Mouse (Mus musculus) layer of hippocampus, adult 8-10 months (tissue): ENCODE measurements around the gene Iqub. TPM values are rescaled to one million over a fixed set of nuclear protein-coding genes. Genes with fewer than 3 reads are reported as not detected.
A peak's percentile ranks its signal among the peaks of the same experiment; 100 is the strongest.

Experiments
- DNase-seq, 2 experiments: peaks; one replicate each; pipeline ENCODE4 v3.0.0; 2022; ENCODE audit warnings: low spot score in 2 of 2
- total RNA-seq, 4 experiments: library from RNA; stranded (reverse); gene quantifications; 2 replicates each; pipeline ENCODE4 v1.2.4; 2022

The Iqub gene
- total RNA-seq: 1 to 10 TPM; 1.9 to 3.1 (median 2.6) TPM

DNA sequence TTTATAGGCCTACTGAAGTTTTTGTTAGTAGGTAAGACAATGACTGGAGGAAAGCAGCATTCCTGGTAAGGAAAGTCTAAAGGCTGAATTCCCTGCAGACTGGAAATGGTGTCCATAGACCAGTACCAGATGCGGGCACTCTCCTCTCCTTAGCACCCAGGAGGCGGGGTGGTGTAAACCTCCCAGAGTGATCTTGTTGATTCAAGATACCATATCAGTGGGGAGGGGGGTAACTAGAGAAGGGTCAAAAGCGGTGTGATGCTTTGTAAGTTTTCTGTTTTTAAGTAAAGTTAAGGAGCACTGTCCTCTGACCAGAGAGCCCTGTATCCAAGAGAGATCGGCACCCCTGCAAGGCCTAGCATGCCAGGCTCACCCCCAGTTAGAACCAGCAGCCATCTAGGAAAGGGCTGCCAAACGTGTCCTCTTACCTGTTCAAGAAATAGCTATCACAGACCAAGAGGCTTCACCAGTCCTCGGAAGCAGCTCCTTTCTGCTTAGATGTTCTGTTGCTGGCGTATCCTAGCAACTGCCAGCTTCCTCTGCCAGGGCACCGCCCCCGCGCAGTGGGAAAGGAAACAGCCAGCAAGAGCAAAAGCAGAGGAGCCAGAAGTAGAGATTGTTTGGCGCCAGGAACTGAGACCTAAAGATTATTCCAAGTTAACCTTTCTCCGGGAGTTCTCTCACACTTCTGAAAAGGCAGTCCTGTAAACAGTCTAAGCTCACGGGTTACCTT, at the start of gene Iqub:
Gene Iqub, minus strand, starts transcription at position 516 of the 733 bp plus-strand sequence.
- DNase-seq: peak; percentile 85 to 86

DNA sequence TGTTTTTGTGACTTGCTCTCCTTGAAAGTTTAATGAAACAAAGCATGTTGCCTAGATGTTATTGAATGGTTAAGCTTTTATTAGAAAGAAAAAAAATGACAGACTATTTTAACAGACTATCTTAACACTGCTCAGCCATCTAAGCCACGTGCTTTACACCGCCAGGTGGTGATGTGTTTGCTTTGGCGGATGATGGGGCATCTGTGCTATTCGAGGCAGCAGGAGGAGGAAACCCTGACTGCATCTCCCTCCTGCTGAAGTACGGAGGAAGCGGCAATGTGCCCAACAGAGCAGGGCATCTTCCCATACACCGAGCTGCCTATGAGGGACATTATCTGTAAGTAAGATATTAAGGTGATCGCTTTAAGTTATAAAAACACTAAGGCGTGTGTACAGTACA, 49.2 kb upstream of the Iqub start:
- DNase-seq: peak; percentile 44 to 61

DNA sequence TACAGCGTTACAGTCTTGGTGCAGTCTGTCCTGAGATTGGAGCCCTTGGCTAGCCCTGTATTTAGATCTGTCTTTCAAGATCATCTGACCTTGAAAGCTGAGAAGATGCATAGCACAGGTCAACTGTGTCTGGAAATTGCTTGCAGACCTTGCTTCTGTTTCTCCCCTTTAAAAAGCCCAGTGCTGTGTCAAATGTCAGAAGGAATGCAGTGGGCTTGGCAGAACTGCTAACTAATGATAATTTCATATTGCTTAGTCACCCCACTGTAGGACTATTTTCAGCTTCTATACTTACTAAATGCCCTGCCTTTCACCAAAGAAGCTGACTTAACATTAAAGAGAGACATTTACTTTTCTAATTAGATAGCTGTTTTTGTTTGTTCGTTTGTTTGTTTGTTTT, 40.6 kb upstream of the Iqub start:
- DNase-seq: no peak

DNA sequence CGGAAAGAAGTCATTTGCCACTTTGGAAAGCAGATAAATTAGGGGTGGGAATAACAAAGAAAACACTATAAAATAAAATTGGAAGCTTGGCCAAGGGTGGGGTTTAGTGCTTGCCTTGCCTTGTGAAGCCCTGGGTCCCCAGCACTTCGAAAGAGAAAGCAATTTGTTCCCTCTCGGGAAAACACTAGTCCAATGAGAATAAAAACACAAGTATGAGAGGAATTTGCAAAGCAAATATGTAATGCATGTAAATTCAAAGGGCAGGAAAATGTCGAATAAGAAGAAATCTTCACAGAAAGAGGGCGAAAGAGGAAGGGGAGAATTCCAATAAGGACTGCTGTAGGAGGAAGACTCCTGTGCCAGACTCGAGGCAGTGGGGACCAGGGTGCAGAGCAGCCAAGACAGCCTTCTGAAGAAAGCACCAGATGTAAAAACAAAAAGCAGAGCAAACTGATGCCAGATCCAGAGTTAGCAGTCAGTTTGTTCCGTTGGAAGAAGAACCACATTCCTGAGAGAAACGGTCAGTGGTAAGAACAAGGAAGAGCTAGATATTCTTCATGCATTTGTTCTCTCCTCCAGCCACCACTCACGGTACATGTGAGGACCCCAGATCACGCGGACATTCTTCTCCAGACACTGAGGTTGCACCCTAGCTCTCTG, 39.7 kb upstream of the Iqub start:
- DNase-seq: no peak

DNA sequence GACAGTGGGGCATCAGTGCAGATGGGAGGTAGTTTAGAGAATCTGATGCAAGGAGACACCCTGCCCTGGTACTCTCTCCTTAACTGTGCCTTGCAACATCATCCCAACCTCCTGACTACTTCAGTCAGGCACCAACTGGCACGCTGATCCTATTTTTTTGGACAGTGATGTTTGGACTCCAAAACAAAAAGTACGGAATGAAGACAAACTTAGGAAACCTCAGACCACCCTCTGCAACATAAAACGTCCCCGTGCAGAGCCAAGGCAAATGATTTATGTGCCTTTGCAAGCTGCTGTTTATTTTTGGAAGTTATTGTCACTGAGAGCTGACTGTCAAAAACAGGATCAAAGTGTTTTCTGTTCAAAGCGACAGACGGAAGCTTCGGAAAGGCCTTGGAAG, 37.2 kb upstream of the Iqub start:
- no peak for DNase-seq

DNA sequence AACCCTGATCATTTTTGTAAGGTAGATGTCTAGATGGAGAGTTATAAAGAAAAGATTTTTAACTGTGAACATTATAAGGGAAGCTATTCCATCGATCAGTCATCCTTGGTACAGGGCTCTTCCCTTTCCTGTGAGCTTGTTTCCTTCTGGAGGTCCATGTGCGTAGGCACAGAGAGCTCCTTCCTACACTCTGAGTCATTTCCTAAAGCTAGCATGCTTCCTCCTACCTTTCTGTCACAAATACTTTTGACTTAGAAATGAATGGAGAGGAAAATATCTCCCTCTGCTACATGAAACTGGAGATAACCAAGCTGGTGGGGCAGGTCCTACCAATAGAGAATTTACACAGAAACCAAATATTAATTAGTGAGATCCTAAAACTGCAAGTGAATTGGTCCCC, 34.9 kb upstream of the Iqub start:
- no peak for DNase-seq

DNA sequence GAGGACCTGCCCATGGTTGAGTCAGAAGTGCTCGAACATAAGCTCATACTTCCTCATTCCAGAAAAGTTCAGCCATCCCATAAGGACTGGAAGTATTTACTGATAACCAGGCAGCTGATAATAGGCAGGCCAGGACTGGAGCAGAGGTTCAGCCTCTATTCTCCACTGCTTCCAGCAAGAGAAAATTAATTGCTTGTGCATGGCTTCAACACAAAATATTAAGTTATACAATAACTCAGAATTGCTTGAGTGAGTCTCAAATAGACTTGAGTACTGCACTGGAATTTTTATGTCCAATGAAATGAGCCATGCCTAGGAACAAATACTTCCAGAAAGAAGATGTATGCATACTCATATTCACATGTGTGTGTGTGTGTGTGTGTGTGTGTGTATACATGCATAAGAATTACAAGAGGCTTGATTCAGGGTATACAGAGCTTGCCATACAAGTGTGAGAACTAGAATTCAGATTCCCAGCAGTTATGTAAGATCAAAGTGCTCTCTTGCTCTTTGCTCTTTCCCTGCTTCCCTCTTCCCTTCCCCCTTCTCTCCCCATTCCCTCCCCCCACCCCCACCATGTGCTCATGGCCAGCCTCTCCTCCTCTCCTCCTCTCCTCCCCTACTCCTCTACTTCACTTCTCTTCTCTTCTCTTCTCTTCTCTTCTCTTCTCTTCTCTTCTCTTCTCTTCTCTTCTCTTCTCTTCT, 32.0 kb upstream of the Iqub start:
- no peak for DNase-seq

DNA sequence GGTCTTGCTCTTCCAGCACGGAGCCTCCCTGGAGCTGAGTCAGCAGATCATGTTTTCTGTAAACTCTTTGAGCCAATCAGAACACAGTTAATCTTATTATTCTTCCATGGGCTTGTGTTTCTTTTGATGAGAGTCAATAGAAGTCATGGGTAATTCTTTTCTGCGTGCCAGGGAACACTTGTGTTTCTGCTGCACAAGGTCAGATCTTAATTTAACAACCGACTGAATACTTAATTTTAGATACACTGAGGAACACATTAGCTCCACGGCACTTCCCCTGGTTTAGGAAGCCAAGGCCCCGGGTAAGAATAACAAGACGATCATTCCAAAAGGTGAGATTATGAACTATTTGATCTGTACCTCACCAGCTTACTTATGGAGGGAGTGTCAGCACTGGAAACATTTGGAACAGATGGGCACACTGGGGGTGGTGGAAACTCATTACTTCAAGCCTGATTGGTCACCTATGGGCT, 28.3 kb upstream of the Iqub start:
- DNase-seq: no peak

DNA sequence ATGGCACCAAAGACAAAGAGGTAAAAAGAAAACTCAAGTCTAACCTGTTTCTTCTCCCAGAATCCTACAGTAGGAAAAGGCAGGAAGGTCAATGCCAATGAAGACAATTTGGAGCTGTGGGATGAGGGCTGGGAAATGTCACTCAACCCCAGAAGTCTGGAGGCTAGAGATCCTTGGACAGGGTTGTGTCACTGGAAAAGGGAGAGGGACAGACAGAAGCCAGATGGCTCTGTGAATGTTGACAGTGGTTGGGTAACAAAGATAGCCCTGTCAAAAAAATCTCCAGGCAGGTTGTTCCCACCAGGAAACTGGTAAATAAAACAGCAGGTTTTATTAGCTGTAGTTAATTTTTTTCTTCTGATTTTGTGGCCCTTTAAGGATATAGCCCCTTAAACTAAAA, 27.5 kb upstream of the Iqub start:
- no peak for DNase-seq

DNA sequence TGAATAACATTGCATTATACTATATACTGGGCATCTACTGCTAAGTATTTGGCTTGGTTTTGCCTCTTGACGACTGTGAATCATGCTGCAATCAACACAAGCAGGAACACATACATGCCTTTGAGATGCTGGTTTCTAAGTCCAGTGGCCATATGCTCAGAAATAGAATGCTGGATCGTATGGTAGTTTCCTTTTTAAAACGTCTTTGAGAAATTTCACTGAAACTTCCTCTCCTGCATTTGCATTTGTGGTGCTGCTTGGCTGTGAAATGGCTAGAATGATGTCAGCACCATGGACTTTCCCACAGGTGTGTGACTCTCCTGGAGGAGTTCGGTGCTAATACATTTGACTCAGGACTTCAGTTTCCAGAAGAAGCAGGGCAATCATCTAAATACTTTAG, 25.2 kb upstream of the Iqub start:
- DNase-seq: no peak

DNA sequence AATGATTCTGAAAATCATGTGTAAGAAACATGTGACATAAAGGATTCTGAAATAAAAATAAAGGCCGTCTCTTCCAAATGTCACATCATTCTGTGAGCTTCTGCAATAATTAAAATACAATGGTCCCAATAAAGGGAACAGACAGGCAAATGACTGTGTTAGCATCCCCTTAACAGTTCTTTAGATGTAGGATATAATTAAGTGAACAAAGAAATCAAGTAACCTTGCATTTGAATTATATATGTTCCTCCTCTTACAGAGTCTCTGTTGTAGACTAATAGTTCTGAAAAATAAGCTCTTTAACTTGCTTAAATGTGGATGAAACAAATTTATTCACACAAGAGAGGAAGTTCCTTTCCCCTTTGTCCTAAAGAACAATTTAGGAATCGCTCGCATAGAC, 23.6 kb upstream of the Iqub start:
- DNase-seq: no peak

DNA sequence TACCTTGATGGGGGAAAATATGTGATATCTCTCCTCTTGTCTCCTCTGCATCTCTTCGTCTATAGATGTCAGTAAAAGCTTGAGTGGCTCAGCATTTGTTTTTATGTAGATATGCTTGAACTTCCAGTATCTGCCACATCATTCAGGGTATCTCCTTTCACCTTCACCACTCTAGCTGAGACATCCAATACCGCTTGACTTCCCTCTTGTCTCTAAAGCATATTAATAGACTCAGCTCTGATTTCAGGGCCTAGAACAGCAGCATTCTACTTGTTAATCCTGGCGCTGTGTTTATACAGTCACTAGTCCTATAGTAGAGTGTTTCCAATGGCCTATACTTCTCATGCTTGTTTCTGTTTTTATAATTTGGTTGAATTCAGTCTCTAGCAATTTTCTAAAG, 17.9 kb upstream of the Iqub start:
- no peak for DNase-seq

DNA sequence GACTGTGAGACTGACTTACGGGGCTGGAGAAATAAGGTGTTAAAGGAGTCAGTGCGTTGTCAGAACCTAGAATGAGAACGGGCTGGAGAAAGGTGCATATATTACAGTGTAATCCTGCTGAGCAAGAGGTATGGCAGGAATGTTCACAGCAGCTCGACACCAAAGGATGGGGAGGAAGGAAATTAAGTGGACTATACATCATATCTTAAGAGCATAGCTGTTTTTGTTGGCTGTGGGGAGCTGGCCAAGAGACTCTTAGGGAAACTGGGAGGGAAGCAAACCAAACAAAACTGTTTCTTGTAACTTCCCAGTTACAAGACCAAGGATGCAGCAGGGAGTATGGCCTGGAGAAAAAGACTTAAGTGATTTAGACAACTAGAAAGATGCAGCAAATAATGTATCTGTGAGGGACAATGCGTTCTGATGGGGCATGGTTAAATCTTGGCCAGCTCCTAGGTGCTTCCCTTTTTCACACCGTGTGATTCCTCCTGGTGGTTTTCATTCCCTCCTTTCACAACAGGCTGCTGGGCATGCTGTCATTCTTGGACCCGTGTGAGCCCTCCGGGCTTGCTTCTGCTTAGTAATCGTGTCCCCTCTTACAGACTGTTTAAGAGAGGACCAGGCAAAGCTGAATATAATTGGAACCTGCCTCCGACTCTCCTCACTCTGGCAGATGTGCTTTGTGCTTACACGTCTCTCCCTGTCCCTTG, 16.0 kb upstream of the Iqub start:
- DNase-seq: no peak

DNA sequence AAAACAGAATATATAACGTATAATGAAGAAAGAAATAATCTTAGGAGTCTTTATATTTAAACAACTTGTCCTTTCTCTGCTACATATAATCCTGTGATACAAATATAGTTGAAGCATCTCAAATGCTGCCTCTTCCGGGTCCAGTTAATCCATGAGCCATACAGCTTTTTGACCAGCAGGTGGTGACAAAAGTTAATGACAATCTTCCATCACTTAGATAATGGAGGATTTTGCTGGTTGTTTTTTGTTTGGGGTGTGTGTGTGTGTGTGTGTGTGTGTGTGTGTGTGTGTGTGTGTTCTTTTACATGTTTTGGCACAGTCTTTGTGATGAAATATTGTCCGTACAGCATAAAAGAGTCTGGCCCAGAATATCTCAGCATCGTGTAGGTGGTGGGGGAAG, 15.3 kb upstream of the Iqub start:
- peak in 1 of 2 experiments; percentile 37 for DNase-seq

DNA sequence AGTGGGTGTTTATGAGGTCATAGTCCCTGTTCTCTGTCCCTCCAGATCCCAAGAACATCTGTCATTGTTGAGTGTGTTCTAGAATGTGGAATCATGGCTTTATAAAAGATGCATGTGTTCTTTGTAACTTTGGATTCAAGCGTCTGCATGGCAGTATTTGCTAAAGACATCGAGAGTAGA, 13.1 kb upstream of the Iqub start, which contains the start of gene Asb15:
Gene Asb15, plus strand, starts transcription at position 81 of the 180 bp plus-strand sequence.
- DNase-seq: no peak

DNA sequence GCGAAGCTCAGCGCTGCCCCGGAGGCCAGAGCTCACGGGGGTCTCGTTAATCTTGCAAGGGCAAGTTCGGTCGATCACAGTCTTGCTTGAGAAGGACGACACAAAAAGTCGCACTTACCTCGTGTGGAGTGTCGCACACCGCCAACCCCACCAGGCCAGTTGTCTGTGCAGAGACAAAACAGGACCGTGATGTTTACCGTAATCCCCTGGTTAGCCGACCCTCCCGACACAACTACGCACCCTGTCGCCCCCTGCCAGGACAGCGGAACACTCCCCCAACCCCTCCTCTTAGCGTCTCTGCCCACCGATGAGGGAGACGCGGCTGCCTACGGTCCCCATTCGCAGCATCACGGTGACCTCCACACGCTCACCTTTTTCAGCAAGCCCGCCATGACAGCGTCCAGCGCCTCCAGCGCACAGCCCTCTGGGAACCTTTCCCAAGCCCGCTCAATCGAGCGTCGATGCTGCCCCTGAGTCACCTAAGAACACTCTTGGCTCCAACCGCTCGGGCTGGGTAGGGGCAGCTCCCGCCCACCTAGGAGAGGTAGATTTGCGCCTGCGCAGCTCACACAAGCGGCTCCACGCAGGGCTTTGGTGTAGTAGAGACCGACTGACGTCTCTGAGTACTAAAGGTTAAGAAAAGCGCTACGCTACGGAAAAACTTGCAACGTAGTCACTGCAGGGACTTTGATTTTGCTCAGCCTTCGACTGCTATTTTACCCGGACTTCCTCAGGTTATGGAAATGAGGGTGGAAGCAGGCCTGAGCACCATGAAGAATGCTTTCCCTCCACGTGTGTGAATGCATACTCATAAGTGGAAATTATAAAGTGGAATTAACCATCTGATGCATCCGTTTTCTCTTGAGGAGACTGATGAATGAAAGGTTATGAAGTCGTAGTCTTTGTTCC, 12.5 kb upstream of the Iqub start, which contains the start of gene Ndufa5:
Gene Ndufa5, minus strand, starts transcription at position 859 of the 909 bp plus-strand sequence.
- DNase-seq: peak; percentile 87 to 89

DNA sequence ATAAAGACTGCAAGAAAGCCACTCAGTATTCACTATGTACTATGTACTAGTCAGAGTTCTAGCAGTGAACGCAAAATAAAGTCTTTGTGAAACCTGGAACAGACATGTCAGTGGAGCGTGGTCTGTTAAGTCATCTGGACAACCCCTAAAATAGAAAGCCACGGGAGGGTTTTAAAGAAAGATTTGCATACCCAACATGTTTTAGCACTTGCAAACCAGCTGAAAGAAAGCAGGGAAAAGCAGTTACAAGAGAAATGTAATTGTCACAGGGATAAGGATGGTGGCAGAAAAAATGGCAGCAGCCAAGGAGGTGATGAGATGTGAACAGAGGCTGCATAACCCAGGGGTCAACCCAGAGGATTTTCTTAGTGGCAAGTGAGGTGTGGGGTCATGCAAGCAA, 10.8 kb upstream of the Iqub start:
- no peak for DNase-seq

DNA sequence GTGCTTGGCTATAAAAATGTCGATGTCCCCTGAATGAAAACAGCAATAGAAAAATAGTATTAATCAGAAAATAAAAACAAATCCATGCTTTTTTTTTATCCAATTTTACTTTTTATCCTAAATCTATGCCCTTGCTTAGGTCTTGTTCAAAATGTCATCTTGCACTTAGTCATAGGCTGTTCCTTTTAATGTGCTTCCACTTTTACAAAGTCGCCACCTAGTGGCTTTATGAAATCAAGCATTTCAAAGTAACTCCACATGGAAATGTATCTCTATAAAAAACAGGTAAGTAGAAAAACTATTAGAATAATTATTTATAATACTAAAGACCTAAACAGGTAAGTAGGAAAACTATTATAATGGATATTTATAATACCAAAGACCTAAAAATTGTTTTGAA, 1.3 kb upstream of the Iqub start:
- DNase-seq: no peak

DNA sequence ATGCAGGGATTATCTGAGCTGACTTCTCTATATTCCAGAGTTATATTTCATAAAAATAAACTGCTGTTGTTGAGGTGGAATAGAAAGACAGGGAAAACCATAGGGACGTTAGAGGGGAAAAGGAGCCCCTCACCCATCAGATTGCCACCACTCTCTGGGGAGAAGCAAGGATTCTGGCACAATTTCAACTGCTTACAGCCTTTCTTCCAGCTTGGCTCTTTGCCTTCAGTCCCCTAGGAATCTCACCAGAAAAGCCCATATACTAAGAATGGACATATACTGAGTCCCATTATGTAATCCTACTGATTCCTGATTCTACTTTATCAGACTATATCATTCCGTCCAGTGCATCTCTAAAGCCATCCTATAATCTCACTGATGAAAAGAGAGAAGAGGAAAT, 10.7 kb downstream of the Iqub start:
- DNase-seq: no peak

DNA sequence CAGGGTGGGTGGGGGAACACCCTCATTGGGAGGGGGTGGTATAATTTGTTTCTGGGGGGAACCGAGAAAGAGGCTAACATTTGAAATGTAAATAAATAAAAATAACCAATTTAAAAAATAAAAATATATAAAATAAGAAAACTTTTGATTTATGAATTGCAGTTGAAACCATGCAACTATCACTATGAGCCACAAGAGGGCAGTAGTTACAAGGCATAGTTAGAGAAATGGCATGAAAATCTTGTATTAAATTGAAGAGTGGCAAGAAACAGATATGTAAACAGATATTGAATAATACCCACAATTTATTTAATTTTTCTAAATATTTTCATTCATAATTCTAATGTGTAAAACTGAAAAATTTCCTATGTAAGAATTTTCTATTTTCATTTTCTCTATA, 24.5 kb downstream of the Iqub start:
- DNase-seq: no peak

DNA sequence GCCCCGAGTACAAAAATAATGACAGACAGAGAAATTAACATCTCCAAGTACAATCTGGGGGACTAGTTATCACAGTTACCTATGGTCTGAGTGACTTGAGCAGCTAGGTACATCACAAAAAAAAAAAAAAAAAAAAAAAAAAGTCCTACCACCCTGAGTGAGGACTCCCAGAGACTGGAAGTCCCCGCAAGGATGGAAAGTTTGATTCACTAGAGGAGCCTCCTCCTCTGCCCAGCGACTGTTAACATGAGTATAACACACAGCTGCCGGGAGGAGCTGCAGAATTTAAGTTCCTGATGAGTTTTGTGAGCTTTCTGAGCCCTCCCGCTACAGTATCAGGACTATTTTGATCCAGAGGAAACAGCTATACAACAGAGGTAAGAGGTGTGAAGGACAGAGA, 28.3 kb downstream of the Iqub start:
- DNase-seq: no peak
